Mouse (Mus musculus): ENCODE measurements around the gene Brd1. TPM values are rescaled to one million over a fixed set of nuclear protein-coding genes. Genes with fewer than 3 reads are reported as not detected.
A peak's percentile ranks its signal among the peaks of the same experiment; 100 is the strongest.
"Not testable (repeated sequence)": the region's sequence is repeated elsewhere in the genome, so short reads cannot be mapped to it uniquely, and the experiment has no call there.

Brd1 gene
- total RNA-seq (2015; ENCODE audit: low replicate concordance) (13.3 and 18.4 TPM in 2 replicates), total RNA-seq (2017; ENCODE audit: low replicate concordance) (31.3 and 31.5 TPM in 2 replicates)

- ATAC-seq (replicated peaks; ENCODE audit: low FRiP score, poor library complexity, severe bottlenecking) = peak; percentile 81
Observed at GRCm38 (mm10) chr15:88733834-88734571, at the start of gene Brd1. Gene Brd1 (minus strand): TSS chr15:88734233.

GRCm38 (mm10) chr15:88774630-88775029 is 40.6 kb upstream of the Brd1 start:
- not testable (repeated sequence) for ATAC-seq (replicated peaks; ENCODE audit: low FRiP score, poor library complexity, severe bottlenecking)

DNA sequence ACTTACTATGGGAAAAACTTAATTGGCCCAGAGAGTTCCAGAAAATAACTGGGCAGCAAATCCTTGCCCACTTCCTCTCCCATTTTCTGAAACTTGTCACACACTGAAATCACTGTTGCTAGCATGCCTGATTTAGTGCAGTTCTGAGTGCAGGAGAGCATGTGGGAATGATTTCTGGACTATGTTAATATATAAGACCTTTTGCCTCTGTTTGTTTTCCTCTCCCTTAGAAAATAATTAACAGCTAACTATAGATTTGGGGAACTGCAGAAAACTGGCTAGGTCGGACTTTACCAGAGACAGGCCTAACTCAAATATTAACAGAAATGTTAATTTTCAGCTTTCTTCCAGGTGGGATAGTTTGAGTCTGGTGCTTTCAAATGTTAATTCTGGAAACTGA is 34.5 kb upstream of the Brd1 start:
- ATAC-seq (replicated peaks; ENCODE audit: low FRiP score, poor library complexity, severe bottlenecking) = no peak

DNA sequence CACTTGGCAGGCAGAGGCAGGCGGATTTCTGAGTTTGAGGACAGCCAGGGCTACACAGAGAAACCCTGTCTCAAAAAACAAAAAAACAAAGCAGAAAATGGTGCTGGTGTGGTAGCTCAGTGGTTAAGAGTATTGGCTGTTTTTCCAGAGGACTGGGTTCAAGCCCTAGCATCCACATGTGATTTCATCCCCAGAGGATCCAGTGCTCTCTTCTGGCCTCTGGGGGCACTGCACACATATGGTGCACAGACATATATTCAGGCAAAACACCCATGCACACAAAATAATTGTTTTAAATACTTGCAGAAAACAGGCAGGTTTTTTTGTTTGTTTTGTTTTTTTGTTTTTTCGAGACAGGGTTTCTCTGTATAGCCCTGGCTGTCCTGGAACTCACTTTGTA is 32.1 kb upstream of the Brd1 start:
- ATAC-seq (replicated peaks; ENCODE audit: low FRiP score, poor library complexity, severe bottlenecking) = not testable (repeated sequence)

DNA sequence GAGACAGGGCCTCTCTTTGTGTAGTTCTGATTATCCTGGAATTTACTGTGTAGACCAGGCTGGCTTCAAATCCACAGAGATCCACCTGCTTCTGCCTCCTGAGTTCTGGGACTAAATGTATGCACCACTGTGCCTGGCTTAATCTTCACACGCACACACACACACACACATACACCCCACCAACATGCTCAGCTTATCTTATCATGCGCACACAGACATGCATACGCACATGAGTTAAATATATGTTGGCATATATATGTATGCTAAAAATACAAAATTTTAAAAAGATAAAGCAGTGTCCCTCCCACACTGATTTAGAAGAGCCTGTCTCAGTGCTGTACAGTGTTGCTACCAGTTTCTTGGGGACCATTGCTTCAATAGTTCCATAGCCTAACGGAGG is 27.5 kb upstream of the Brd1 start:
- peak; percentile 96 for ATAC-seq (replicated peaks; ENCODE audit: low FRiP score, poor library complexity, severe bottlenecking)

- ATAC-seq (replicated peaks; ENCODE audit: low FRiP score, poor library complexity, severe bottlenecking) = no peak
Observed at GRCm38 (mm10) chr15:88758061-88758460, 24.0 kb upstream of the Brd1 start.

- no peak for ATAC-seq (replicated peaks; ENCODE audit: low FRiP score, poor library complexity, severe bottlenecking)
Observed at GRCm38 (mm10) chr15:88755761-88756160, 21.7 kb upstream of the Brd1 start.

- ATAC-seq (replicated peaks; ENCODE audit: low FRiP score, poor library complexity, severe bottlenecking) = no peak
Observed at GRCm38 (mm10) chr15:88754896-88755295, 20.9 kb upstream of the Brd1 start.

DNA sequence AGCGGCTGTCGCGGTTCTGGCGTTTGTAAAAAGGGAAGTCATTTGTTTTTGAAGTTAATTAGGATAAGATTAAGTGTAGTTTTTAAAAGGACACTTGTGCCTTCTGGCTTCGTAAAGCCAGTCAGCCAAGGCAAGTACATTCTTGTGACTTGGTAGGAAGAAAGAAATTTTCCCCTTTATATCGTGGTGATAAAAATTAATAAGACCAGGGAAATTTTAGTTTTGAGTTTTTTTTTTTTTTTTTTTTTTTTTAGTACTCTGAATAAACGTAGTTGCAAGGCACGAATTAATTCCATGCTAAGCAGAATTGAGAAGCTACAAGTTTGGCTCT is 18.3 kb upstream of the Brd1 start:
- ATAC-seq (replicated peaks; ENCODE audit: low FRiP score, poor library complexity, severe bottlenecking) = no peak

- ATAC-seq (replicated peaks; ENCODE audit: low FRiP score, poor library complexity, severe bottlenecking) = peak; percentile 41
Observed at GRCm38 (mm10) chr15:88751564-88752402, 17.8 kb upstream of the Brd1 start, which contains the start of gene Zbed4. Gene Zbed4 (plus strand): TSS chr15:88751660.

GRCm38 (mm10) chr15:88750677-88751563 is 16.9 kb upstream of the Brd1 start:
- peak; percentile 95 for ATAC-seq (replicated peaks; ENCODE audit: low FRiP score, poor library complexity, severe bottlenecking)

- no peak for ATAC-seq (replicated peaks; ENCODE audit: low FRiP score, poor library complexity, severe bottlenecking)
Observed at GRCm38 (mm10) chr15:88750032-88750431, 16.0 kb upstream of the Brd1 start.

DNA sequence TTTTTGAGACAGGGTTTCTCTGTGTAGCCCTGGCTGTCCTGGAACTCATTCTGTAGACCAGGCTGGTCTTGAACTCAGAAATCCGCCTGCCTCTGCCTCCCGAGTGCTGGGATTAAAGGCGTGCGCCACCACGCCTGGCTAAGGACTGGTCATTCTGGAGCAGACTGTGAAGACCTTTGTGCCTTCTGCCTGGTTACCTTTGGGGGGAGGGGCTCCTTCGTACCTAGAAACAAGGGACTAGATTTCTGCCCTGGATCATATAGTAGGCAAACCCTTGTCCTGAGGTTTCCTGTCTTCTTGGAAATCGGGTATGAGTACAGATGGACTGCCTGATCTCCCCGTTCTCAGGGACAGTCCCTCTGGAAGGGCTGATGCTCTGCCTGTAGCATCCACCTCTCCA is 15.6 kb upstream of the Brd1 start:
- not testable (repeated sequence) for ATAC-seq (replicated peaks; ENCODE audit: low FRiP score, poor library complexity, severe bottlenecking)

DNA sequence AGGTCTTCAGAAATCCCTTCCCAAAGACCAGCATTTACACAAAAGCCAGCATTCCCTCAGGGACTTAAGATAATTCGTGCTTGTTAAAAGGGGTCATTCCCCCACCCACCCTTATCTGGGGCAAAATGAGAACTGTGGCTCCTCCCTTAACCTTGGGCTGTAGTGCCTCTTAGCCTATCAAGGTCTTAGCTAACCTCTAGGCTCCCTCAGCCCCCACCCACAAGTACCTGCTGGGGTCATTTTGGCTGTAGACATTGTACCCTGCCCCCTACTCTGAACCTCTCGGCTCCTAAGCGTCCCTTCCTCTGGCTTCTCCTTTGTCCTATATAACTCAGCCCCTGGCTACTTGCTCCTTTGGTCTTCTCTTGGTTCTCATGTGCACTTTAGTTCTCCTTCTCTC is 11.9 kb upstream of the Brd1 start:
- no peak for ATAC-seq (replicated peaks; ENCODE audit: low FRiP score, poor library complexity, severe bottlenecking)

- ATAC-seq (replicated peaks; ENCODE audit: low FRiP score, poor library complexity, severe bottlenecking) = no peak
Observed at GRCm38 (mm10) chr15:88745347-88745746, 11.3 kb upstream of the Brd1 start.

DNA sequence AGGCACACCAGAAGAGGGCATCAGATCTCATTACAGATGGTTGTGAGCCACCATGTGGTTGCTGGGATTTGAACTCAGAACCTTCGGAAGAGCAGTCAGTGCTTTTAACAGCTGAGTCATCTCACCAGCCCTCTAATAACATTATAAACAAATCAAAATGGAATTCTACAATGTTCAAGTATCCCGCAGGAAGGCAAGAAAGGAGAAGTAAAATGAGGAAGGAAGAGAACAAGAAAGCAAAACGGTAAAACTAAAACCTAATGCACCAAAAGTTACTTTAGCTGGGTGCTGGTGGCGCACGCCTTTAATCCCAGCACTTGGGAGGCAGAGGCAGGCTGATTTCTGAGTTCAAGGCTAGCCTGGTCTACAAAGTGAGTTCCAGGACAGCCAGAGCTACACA is 9.3 kb upstream of the Brd1 start:
- ATAC-seq (replicated peaks; ENCODE audit: low FRiP score, poor library complexity, severe bottlenecking) = not testable (repeated sequence)

GRCm38 (mm10) chr15:88741366-88741765 is 7.3 kb upstream of the Brd1 start:
- ATAC-seq (replicated peaks; ENCODE audit: low FRiP score, poor library complexity, severe bottlenecking) = no peak

DNA sequence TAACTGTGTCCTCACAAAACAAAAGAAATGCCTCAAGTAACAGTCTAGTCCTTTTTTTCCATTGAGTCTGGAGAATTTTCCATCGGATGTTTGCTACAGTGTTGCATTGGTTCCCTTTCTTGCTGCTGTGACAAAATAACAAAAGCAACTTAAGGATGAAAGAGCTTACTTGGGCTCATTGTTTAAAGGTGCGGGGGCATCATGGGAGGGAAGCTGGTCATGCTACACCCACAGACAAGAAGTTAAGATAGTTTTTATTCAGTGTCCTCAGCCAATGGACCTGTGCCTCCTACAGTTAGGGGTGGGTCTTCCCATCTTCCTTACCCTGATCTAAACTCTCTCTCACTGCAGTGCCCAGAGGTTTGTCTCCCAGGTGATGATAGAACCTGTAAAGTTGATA is 4.4 kb upstream of the Brd1 start:
- no peak for ATAC-seq (replicated peaks; ENCODE audit: low FRiP score, poor library complexity, severe bottlenecking)

GRCm38 (mm10) chr15:88736166-88736565 is 2.1 kb upstream of the Brd1 start:
- no peak for ATAC-seq (replicated peaks; ENCODE audit: low FRiP score, poor library complexity, severe bottlenecking)
